Mouse (Mus musculus) 416B (cell line): ENCODE data around the gene Afap1.

Experiments
- DNase-seq: peaks from one replicate; pipeline ENCODE4 v3.0.0; 2011; ENCODE audit warnings: low read depth

Gene Afap1

DNA sequence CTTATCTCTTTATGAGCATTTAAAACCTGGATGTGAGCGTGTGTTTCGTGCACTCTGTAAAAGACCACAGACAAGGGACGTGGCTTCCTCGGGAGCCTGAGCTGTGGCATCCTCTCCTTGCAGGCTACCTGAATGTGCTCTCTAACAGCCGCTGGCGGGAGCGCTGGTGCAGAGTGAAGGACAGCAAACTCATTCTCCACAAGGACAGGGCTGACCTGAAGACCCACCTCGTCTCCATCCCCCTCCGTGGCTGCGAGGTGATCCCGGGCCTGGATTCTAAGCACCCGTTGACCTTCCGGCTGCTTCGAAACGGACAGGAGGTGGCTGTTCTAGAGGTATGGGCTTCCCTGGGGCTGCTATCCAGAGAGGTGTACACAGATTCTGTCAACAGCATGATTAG, 81.1 kb downstream of the Afap1 start:
- DNase-seq, result no peak

DNA sequence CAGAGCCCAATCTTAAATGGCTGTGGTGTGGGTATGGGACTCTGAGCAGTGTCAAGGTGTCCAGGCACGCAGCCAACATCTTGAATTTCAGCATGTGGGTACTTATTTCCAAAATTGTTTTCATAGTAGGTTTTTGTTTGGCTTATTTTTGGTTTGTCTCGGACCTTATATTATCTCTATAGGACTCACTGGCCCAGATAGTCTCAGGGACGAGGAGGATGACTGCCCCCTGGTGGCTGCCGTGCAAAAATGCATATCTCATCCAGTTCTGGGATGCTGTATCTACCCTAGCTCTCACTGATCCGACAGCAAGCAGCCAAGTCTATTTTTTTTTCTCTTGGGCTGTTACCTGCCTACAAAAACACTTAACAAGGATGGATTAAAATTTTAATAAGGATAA, 82.6 kb downstream of the Afap1 start:
- DNase-seq, result peak; percentile 53

DNA sequence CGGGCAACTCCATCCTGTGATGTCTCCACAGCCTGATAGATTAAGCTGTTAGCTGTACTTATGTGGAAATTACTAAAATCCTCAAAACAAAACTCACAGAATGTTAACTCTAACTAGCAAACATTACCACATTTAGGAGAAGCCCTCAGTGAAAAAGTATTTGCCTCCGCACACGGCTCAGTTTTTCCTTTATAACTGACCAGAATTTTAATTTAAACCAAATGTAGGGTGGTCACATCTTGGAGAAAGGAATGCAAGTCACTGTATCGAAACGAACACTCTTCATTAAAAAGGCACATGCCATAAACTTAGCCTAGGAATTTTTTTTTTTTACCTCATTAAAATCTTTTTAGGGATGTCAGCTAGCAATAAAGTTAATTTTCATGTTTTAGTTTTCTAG, 87.4 kb downstream of the Afap1 start:
- DNase-seq, result no peak

DNA sequence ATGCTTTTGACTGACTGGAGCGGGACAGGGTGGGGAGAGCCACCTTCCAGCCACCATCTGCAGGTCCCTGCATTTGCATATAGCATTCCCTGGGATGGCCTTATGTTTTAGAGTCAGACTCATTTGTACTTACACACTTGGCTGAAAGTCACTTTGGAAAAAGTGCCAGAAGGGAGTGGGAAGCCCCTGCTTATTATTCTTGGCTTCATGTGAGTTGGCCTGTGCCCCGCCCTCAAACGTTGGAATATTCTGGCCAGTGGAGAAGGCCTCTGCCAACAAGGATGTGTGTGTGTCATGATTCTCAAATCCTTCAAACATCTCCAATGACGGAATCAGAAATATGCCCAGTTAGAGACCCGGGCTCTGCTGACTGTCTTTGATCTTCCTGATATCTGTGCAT, 88.2 kb downstream of the Afap1 start:
- DNase-seq, result no peak

DNA sequence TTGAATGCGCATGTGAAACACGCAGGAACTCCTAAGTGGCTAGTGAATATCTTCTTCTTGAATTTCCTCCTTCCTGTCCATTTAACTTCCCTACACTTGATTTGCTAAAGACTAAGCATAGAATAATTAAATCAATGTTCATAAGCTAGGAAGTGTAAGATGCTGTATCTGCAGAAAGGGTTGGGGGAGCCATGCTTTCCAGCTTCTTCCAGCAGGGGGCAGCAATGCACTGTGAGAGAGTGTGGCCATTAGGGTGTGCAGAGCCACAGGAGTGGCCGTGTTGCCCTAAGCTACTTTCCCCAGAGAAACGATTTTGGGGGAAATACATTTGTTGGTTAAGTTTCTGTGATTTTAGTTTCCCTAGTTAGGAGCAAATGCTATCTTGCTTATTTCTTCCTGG, 88.9 kb downstream of the Afap1 start:
- peak; percentile 53 for DNase-seq

DNA sequence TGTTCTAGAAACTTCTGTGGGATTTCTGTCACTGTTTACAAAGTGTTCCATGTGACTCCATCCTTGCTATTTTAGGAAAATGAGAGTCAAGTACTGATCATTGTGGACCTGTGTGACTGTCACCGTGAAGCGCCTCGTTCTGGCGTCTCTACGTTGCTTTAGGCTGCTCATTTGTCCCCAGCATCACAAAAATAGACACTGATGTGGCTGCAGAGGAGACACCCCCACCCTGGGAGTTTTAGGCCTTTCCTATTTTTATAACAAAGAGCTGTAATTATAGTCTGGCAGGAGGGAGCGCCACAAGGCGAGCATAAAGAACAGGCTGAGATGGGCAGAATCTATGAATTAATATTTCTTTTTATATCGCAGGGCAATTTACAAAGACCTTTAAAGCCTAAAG, 92.5 kb downstream of the Afap1 start:
- no peak for DNase-seq

DNA sequence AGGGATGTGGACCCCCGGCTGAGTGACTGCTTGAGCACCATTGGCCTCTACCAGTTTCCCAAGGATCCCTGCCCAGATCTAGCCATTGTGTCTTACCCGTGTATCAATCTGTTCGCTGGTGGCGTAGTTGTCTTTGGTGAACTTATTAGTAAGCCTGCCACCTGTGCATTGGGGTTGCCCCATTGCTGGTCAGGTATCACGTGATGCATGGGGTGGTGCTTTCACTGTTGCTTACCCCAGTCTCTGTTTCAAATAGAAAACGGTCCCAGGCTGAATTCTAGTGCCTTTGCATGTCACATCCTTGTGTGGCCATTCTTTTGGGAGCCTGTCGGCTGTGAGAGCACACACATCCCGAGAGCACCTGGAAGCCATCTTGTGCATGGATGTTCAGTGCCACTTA, 95.0 kb downstream of the Afap1 start:
- DNase-seq, result no peak

DNA sequence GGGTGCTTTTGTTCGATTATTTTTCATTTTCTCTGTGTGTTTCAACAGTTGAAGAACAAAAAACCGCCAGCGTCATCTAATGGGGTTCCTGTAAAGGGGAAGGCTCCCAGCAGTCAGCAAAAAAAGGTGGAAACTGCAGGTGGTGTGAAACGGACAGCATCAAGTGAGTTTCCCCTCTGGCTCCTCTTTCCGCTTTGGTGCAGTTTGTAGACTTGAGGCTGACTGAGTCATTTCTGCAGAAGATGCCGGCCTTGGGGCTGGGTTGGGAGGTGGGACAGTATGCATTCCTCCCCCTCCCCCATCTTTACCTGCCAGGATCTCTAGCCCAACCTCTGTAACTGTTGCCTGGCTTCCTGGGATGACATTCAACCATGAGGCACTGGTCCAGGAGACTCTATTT, 96.4 kb downstream of the Afap1 start:
- DNase-seq, result no peak

DNA sequence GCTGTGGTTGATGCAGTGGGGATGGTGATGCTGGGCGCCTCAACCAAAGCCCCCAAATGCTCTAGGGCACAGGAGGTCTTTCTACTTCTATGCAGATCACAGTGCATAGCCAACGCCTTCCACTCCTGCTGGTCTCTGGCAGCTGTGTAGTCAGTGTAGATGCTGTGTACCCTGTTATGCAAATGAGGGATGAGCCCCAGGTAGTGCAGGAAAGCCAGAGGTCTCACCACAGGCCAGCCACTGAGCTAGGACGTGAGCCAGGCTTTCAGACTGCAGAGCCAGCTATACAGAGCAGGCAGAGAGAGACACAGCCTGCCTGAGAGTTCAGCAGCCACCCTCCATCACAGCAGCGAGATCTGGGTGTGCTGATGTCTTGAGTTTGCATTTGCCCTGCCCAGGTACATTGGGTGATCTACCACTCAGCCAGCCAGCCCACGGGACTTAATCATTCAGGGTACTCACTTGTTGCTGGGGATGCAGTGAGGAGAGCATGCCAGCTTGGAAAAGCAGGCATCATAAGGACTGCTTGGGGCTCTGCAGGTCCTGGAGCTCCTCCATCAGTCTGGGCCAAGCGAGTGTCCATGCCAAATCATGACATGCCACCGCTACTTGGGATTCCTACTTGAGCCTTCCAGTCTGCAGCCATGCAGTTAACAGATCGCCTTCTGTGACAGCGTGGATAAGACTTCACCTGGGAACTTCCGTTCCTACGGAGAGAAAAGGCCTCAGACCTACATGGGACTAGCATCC, 97.0 kb downstream of the Afap1 start:
- no peak for DNase-seq

DNA sequence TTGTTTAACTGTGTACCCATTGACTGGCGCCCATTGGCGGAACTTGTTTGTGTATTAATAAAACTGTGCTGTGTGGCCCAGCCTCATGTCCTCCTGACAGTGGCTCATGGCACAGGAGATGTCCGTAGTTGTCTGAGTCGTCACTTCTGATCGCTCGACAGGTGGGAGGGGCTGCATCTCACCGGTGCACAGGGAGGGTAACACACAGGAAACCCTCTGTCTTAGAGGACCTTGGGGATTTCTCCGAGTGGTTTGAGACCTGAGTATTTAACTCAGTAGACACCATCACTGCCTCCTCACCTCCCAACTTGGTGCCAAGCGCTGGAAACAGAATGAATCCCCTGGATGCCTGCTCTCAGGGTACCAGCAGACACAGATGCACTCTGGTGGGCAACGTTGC, 110.7 kb downstream of the Afap1 start:
- DNase-seq, result no peak

DNA sequence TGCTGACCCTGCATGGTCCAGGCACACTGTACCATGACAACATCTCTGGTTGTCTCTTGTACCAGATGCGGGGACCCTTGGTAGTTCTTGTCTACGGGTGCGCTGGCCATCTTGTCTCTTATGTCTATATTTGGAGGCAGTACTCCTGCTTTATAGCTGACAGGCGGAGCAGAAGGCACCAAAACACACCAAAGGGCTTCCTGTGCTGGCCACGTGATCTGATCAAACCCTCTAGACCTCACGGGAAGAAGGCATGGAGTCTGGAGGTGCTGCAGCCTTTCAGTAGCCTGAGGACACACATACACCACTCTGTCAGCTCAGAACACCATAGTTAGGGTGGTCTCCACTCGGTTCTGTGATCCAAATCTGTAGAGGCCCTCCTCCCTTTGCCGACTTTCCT, 113.0 kb downstream of the Afap1 start:
- no peak for DNase-seq

DNA sequence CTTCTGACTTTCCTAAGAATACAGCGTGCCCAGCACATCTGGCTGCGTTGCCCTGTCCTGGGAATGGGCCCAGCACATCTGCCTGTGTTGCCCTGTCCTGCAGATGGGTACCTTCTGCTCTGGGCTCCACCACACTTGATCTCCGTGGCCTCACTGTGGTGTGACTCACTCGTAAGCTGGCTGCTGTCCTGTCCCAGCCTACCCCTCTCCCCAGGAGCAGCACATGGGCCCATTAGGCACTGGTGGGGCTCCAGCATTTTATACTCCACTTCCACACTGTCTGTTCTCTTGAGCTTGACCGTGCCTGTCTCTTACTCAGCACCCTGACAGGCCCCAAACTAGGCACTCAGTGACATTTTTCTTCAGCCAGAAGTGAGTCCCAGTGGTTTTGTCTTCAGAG, 113.5 kb downstream of the Afap1 start:
- DNase-seq, result no peak

DNA sequence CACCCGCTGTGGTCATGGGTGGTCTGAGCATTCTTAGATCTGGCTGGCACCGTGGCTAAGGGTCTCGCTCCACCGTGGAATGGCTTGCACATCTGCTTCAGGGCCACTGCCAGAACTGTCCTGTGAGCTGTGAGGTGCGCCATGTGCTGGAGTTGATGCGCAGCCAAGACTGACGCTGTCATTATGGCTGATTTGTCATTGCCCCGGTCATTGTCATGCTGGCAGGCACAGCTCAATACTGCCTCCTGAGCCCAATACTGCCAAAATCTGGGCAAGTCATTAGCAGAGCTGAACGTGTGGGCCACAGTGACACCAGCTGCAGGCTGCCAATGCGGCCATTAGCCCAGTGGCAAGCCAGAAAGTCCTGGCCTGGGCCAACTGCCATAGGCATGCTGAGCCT, 114.5 kb downstream of the Afap1 start:
- DNase-seq, result no peak

DNA sequence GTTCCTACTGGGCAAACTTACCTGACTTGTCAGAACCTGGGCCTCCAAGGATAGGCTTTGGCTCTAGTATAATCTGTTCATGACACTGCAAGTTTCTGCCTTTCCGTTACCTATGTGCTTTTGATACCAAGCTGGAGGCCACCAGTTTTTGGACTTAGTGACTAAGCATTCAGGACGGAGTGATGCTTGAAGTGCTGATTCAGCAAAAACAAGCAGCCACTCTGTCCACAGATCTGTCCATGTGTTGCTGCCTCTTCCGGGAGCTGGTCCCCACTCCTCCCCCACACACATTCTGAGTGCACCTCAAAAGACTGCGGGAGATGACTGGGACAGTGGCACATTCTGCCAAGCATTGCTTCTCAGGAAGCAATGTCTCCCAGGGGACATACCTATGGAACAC, 116.3 kb downstream of the Afap1 start:
- DNase-seq, result no peak

DNA sequence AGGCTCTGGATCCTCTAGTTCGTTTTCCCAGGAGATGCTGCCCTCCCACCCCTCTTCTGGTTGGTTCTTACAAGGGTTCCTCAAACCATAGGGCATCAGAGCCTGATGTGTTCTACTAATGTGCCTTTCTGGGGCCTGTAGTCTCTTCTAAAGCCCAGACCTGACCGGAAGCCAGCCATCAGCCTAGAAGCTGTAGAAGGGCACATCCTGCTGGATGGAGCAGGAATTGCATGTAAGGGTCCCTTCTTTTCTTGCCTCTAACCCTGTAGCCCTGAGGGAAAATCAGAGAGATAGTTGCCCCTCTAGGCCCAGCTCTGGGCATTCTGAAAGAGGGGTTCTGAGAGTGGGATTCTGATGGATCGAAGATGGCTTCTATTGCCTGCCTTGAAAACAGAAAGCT, 125.2 kb downstream of the Afap1 start:
- peak; percentile 23 for DNase-seq

DNA sequence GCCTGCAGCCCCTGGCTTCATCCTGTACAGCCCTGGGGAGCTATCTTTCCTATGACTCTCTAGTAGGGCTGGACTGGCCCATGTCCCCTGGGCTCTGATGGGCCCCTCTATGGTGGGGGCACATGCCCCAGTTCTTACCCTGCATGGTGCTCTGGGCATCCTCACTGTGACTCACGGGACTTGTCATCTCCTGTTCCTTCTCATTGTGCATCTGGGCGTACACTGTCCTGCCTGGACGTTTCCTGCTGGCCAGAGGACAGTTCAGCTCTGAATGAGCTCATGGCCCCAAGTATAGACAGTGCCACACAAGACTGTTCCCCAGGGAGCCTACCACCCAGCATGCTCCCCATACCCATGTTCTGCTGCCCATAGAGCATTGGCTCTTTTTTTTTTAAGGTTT, 128.0 kb downstream of the Afap1 start:
- DNase-seq, result no peak

DNA sequence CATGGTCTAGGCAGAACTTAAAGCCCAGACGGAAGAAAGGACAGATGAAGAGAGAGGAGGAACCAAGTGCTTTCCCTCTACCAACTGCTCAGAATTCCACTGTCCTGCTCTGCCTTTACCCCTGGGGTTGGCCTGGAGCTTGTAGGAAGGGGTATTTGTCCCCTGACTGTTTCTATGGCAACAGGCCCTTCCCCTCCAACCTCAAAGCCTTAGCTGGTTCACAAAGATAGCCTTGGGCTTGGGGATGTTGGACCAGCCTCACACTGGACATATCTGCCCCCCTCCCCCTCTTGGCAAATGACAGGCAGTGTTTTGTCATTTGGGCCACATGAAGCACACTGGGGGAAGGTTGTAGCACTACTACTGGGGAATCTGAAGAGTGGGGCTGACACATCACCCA, 129.2 kb downstream of the Afap1 start:
- DNase-seq, result no peak

DNA sequence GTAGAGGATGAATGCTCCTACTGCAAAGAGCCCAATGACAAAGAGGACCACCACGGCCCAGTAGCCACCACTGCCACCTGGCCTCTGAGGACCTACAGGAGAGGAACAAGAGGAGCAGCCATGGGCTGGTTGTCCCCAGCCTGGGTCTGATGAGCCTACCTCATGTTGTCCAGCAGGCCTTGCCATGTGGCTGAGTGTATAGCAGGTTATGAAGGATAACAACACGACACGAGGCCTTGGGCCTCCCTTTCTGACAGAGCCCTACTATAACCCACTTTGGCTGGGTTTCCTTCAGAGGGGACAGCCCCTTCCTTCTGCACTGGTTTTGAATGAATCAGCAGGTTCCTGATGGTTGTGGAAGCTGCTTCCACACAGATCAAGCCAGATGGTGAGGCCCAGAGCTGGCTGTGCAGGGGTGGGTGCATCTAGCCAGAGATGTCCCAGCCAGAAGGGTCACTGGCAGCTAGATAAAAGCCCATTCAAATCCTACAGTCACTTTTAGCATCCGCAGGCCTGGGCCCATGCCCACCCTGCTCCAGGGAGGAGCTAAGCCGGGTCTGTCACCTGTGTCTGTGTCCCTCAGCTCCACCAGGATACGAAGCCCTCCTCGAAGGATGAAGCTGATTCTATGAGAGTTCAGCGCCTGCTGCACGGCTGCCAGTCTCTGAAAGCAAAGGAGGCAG, 131.0 kb downstream of the Afap1 start:
- DNase-seq, result no peak

DNA sequence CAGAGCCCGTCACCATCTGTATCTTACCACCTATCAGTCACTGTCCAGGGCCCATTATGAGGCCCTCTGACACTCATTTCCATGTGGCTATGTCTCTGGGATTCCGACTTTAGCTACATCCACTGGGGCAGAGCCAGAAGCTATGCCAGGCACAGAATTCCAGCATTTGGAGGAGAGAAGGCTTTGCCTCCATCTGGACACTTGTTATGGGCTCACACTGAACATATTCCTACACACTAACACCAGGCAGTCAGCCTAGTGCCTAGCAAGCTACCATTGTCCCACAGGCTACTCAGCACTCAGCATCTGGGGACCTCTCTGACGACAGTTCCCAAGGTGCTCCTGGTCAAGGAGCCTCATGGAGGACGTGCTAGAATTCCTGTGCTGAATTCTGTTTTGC, 132.0 kb downstream of the Afap1 start:
- no peak for DNase-seq

DNA sequence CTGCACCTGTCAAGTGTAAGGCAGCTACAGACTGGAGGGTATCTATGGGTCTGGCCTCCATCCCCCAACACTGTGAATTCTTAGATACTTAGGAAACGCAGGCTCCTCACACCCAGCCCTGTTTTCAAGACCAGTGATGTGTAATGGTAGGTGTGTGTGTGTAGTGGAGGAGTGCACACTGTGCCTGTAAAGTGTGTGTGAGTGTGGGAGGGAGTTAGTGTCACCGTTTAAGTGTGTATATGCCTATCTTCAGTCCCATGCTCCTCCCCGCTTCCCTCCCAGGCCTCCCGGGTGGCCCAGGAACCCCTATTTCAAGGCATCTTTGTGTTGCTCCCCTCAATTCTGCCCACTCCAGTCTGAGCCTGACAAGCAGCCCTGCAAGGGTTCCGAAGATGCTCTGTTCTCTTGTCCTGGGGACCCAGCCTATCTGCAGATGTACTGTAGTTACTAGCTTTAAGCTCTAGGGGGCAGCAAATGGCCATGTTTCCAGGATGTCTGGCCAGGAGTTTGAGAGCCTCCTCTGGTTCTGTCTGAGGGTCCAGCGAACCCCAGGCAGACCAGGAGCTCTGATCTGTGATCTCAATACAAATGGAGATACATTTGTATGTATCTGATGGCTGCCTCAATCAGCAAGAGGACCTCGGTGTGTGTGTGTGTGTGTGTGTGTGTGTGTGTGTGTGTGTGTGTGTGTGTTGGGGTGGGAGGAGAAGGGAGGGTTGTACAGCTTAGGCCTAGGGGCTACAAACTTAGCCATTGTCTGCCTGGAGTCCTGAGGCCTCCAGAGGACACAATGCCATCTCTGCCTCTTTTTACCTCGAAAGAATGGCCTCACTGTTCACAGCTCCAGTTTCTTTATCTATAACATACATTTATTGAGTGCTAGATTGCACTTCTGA, 140.7 kb downstream of the Afap1 start:
- peak; percentile 53 for DNase-seq

DNA sequence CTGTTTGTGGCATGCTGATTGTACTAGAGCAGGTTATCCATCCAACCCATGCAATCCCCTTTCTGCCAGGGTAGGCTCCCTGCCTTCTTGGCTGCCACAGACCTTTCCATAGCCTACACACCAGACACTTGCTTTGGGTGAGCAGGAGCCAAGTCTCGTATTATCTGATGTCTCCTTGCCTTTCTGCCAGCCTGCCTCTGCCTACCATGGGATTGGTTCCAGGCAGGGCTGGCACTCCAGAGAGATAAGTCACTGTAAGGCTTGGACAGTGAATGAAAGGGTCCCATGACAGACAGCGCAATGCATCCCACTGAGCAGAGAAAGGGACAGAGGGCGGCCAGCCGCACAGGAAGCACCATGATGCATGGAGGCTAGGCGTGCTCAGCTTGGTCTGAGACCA, 146.5 kb downstream of the Afap1 start:
- no peak for DNase-seq

DNA sequence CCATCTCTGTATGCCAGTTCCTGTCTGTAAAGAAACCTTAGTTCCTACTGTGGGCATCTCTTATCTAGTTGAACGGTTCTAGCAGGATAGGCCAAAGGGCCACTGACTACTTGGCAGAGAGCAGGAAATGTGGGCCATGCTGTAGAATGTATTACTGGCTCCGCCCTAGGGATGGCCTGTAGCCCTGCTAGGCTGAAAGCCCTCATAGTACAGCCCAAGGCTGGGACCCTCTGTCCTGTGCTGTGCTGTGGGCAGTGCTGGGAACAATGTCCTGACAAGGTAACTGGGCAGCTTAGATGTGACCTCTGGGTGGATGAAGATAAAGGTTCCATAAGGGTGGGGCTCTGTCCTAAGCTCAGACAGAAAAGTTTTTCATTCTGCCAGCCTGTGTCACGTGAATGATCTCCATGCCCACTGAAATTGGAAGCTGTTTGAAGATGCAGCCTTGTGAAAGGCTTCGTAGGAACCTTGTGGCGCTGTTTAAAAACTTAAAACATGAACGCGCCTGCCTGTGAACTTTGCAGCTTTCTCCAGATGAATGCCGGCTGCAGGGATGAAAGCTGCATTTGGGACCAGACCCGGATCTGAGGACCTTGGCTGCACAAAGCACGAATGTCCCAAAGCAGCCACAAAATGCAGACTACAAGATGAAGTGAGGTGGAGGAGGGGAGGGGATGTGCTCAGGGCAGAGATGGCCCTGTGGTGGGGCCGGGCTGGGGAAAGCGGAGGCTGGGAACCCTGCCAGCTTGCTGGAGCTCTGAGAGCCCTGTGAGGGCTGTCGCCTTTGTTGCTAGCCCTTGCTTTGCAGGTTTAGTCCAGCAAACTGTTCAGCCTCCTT, 147.5 kb downstream of the Afap1 start:
- no peak for DNase-seq
